Mouse (Mus musculus) MEL (cell line): ENCODE measurements around the gene Rad51b.

Experiments used
- CTCF ChIP-seq, 3 experiments: IDR thresholded peaks in 2 of 3; conservative IDR thresholded peaks in 1 of 3; 2 replicates each; pipeline ENCODE4 v1.5.1; 2011 to 2012; ENCODE audit warnings: low read length in 3 of 3, low read depth in 2 of 3, mild to moderate bottlenecking in 2 of 3, improper control_type of control experiment in 1 of 3, inconsistent platforms in 1 of 3, mixed read lengths in 1 of 3, moderate library complexity in 1 of 3; ENCODE audit not compliant: control insufficient read depth in 1 of 3, insufficient read depth in 1 of 3, poor library complexity in 1 of 3, severe bottlenecking in 1 of 3
- ELF1 ChIP-seq: IDR thresholded peaks from 2 replicates; pipeline ENCODE4 v1.6.1; 2014; ENCODE audit warnings: low read depth, mild to moderate bottlenecking, inconsistent platforms, low read length, improper control_type of control experiment, moderate library complexity
- EP300 ChIP-seq, 2 experiments: IDR thresholded peaks; 2 replicates each; pipeline ENCODE4 v1.6.1; 2011; ENCODE audit warnings: improper control_type of control experiment in 2 of 2, low read length in 2 of 2, low read depth in 1 of 2, mild to moderate bottlenecking in 1 of 2
- GABPA ChIP-seq: IDR thresholded peaks from 2 replicates; pipeline ENCODE4 v1.6.1; 2012; ENCODE audit warnings: low read depth, mild to moderate bottlenecking, inconsistent platforms, low read length, improper control_type of control experiment, moderate library complexity
- GATA1 ChIP-seq: IDR thresholded peaks from 2 replicates; pipeline ENCODE4 v1.6.1; 2011; ENCODE audit warnings: low read depth, low read length, improper control_type of control experiment
- KAT2A ChIP-seq: conservative IDR thresholded peaks from 2 replicates; pipeline ENCODE4 v1.6.1; 2012; ENCODE audit warnings: low read depth, low read length, improper control_type of control experiment, inconsistent platforms
- POLR2AphosphoS2 ChIP-seq: IDR thresholded peaks from 2 replicates; pipeline ENCODE4 v1.6.1; 2011; ENCODE audit warnings: low read length, improper control_type of control experiment
- RCOR1 ChIP-seq: IDR thresholded peaks from 2 replicates; pipeline ENCODE4 v1.6.1; 2012; ENCODE audit warnings: low read depth, mild to moderate bottlenecking, inconsistent platforms, low read length, improper control_type of control experiment
- SMC3 ChIP-seq: IDR thresholded peaks from 2 replicates; pipeline ENCODE4 v1.6.1; 2011; ENCODE audit warnings: low read depth, low read length, improper control_type of control experiment
- TAL1 ChIP-seq: IDR thresholded peaks from 2 replicates; pipeline ENCODE4 v1.6.1; 2012; ENCODE audit warnings: mild to moderate bottlenecking, inconsistent platforms, low read length, moderate library complexity, mixed read lengths
- USF1 ChIP-seq: IDR thresholded peaks from 2 replicates; pipeline ENCODE4 v1.6.1; 2014; ENCODE audit warnings: low read depth, mild to moderate bottlenecking, inconsistent platforms, low read length, improper control_type of control experiment, moderate library complexity
- ZC3H11A ChIP-seq: IDR thresholded peaks from 2 replicates; pipeline ENCODE4 v1.6.1; 2012; ENCODE audit warnings: low read depth, mild to moderate bottlenecking, inconsistent platforms, low read length, improper control_type of control experiment

DNA sequence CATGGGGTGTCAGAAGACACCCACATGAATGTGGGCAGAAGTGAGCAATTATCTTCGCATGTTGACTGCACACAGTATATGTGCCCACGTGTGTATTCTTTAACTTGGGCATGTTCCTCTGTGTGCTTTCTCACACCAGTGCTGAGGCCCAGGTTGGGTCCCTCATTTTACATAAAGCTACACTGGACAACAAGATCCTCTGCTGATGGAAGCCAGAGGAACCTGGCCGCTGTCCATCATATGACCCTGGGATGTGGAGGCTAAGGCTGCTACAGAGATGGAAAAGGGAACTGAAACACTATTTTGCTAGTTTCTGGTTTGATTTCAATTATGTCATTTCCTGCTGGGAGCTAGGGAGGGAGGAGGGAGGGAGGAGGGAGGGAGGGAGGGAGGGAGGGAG, 544.2 kb downstream of the Rad51b start:
- no peak for TF ChIP-seq USF1
- no peak for TF ChIP-seq CTCF (IDR thresholded peaks at IDR 0.05 in 2 of 3, conservative IDR thresholded peaks at IDR 0.05 in 1 of 3; ENCODE audit: control insufficient read depth in 1 of 3, insufficient read depth in 1 of 3, low read depth in 2 of 3, low read length in 3 of 3, poor library complexity in 1 of 3, severe bottlenecking in 1 of 3)
- TF ChIP-seq ZC3H11A: no peak
- TF ChIP-seq EP300 (IDR thresholded peaks at IDR 0.05; ENCODE audit: low read depth in 1 of 2, low read length in 2 of 2): no peak
- TF ChIP-seq GATA1: no peak
- no peak for TF ChIP-seq KAT2A
- no peak for TF ChIP-seq RCOR1
- TF ChIP-seq SMC3: no peak
- TF ChIP-seq GABPA: no peak
- no peak for TF ChIP-seq TAL1
- no peak for TF ChIP-seq ELF1
- TF ChIP-seq POLR2AphosphoS2: no peak
